Mouse (Mus musculus) kidney, postnatal 14 days (tissue): Measurements from ENCODE around the gene Supt4a.

Experiments
- DNase-seq: peaks from one replicate; pipeline ENCODE4 v3.0.0; 2022; ENCODE audit warnings: mixed read lengths

Supt4a gene

DNA sequence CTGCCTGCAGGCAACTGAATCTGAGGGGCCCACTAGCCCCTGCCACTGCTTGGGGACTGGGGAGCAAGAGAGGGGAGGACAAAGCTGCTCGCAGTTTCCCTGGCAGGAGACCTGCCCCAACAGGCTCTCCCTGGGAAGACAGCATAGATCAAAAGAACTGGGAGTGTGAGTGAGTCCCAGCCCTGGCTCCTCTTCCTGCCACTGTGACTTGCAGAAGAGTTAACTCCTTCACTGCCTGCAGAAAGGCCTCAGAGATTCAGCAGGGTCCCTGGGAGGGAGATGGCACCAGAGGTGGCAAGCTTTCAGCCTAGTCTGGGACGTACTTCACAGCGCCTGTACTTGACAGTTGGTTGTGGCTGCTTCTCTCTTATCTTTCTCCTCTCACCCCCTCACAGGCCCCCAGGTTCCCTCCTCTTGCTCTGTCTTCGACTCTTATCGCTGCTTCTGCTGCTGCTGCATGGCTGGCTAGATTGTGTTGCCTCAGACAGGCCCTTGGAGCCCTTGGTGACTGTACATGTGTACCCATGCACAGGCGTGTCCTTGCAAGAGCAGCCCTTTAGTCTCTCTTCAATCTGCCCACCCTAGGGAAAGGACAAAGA, 11.3 kb upstream of the Supt4a start:
- DNase-seq: no peak

DNA sequence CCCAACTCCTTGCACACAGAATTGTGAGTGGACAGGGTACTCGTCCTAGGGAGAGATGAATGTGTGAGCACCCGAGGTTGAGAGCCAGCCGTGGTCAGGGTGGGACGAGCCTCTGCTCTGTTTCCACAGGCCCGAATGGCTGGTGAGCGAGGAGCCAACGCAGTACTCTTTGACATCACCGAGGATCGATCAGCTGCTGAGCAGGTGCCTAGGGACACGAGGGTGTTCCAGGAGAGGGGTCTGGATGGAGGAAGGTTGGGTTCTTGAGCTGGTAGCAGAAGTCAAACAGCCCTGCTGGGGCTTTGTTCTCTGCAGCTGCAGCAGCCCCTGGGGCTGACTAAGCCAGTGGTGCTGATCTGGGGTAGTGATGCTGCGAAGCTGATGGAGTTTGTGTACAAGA, 10.3 kb upstream of the Supt4a start:
- no peak for DNase-seq

DNA sequence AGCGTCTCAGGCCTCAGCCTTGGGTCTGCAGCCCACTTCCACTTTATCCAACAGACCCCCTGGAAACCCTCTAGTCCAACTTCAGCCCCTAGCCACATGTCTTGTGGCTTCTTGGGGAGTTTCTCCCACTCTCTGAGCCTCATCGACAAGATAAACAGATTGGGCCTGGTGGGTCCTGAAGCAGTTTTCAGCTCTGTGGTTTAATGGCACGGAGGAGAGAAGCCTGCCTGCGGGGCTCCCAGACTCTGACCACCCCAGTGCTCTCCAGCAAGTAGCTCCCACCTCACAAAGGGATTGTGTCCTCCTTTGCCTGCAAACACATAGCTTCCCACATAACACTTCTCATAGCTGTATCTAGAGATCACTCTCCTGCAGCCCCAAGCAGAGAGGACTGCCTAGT, 9.9 kb upstream of the Supt4a start:
- no peak for DNase-seq

DNA sequence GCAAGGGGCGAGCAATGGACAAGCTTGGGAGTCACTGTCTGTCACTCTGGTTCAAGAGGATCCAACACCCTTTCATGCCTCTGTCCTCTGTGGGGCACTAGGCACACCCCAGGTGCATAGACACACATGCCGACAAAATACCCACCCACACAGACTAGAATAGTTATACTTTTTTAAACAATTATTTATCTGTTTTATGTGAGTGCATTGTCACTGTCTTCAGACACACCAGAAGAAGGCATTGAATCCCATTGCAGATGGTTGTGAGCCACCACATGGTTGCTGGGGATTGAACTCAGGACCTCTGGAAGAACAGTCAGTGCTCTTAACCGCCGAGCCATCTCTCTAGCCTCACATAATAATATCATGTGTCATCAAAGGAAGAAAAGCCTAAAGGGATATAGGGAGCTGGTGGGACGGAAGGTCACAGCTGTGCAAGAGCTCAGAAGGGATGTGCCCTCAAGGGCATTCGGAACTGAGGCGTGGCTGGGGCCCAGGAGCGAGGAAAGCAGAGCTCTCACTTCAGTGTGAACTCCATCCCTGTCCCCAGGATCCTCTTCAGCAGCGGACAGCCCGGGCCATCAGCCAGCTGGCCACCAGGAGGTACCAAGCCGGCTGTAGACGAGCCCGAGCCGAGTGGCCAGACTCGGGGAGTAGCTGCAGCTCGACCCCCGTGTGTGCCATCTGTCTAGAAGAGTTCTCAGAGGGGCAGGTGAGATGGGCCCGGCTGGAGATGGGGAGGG, 8.3 kb upstream of the Supt4a start:
- DNase-seq: no peak

DNA sequence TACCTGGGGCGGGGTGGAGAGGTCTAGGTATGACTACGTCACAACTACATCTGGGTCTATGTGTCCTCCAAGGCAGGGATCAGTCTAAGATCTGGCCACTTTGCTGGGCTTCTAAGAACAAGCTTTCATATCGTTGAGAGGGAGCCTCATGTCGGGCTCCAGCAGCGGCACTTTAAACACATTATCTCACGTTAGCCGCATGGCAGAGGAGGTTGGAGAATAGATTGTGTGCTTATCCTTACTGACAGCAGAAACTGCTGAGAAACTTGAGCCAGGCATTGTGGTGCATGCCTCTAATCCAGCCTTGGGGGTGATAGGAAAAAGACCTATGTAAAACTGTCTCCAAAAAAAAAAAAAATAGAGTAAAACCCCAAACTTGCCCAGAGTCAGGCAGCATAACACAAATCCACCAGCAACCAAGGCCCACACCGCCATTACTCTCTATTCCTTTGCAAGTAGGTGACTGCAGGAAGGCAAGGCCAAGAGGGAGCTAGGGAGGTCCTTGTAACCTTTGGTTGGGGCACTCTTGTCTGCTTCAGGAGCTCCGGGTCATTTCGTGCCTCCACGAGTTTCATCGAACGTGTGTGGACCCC, 7.7 kb upstream of the Supt4a start:
- no peak for DNase-seq

DNA sequence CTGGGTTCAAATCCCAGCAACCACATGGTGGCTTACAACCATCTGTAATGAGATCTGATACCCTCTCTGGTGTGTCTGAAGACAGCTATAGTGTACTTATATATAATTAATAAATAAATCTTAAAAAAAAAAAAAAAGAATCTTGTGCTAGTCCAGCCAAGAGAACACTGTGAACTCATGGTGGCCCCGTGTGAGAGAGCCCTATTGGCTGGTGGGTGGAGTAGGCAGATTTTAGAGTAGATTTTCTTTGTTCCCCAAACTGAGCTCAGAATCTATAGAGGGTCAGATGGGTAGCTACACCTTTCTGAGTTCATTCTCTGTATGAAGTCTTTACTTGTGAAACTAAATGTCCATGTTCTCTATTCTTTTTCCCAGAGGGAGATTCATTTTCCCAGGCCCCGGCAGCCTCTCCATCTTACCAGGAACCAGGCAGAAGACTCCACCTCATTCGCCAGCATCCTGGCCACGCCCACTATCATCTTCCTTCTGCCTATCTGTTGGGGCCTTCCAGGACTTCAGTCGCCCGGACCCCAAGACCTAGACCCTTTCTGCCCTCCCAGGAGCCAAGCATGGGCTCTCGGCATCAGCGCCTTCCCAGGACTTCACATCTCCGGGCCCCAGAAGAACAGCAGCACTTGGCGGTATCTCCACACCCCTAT, 6.6 kb upstream of the Supt4a start:
- no peak for DNase-seq

DNA sequence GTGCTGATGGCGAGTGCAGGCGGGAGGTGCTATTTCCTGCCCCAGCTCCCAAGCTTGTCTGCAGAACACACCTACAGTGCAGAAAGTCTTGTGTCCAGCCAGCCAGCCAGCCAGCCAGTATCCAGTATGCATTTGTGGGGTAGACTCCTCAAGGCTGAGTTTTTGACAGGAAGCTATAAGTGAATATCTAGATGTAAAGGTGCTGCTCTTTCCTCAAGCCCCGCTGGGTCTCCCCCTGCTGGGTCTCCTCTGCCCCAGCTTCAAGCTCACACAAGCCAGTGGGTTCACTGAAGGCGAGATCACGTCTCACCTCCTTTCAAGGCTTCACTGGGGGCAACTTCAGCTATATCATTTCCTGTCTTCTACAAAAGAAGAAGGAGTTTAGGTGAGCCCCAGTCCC, 3.0 kb upstream of the Supt4a start:
- no peak for DNase-seq

DNA sequence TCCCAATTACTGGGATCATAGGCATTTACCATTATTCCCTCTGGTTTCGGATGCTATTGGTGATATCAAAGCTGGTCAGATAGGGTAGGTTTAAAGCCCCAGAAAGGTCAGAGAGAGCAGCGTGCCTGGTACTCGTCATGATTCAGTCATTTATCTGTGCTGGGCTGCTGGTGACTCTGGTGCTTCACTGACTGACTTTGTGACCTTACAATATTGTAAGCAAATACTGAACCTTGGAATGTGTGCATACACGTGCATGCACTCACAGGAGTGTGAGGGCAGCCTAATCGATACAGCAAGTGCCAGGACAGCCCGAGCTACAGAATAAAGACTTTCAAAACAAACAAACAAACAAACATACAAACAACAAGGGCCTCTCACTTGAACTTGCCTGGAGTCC, 1.7 kb upstream of the Supt4a start:
- DNase-seq: no peak

DNA sequence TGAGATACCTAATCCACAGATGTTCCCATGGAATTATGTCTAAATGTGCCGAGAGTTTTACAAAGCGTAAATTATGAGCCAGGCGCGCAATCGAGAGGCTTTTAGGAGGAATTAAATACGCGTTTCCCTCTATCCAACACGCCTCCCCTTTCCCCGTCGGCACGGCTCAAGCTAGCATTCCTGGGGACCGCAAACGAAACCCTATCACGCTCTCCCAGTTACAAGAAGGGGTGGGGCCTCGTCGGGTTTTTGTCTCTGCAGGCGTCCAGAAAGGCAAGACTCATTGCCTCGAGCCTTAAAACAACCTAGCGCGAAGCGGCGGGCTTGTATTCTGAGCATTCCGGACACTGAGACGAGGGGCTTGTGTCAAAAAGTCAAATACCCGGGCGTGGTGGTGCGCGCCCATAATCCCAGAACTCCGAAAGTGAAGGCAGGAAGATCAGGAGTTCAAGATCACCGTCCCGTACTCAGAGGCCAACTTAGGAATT, 661 bp upstream of the Supt4a start:
- peak; percentile 70 for DNase-seq

DNA sequence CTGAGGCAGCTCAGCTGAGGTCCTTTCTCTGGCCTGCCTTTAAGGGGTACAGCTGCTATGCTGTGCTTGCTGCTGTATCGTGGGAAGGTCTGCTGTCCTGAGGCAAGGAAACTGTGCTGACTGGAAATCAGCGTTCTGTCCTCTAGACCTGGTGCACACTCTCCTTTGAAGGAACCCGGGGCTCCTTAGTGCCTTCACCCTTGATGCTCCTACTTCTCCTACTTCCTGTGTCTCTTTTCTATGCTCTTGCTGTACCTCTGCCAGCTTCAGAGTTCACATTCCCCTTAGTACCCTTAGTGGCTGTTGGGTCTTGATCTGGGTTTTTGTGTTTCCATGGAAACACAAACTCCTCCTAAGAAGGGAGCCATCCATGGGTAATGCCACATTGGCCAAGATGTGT, 6.3 kb downstream of the Supt4a start:
- DNase-seq: no peak

DNA sequence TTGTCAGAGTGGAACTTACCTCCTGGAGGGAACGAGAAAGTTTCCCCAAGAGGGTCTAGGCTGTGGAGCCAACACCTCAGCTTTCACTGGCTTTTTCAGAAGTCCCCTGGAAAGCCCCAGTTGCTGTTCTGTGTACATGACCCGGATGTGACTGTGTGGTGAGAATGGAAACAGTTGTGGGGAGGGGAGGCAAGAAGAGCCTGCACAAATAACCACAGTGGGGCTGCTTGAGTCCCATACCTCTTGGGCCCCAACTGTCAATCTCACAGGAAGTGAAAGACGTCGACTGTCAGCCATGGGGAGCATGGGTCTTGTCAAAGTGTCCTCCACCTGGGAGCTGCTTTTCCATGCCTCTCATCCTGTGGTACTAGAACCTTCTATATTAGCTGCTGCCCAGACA, 7.6 kb downstream of the Supt4a start:
- no peak for DNase-seq

DNA sequence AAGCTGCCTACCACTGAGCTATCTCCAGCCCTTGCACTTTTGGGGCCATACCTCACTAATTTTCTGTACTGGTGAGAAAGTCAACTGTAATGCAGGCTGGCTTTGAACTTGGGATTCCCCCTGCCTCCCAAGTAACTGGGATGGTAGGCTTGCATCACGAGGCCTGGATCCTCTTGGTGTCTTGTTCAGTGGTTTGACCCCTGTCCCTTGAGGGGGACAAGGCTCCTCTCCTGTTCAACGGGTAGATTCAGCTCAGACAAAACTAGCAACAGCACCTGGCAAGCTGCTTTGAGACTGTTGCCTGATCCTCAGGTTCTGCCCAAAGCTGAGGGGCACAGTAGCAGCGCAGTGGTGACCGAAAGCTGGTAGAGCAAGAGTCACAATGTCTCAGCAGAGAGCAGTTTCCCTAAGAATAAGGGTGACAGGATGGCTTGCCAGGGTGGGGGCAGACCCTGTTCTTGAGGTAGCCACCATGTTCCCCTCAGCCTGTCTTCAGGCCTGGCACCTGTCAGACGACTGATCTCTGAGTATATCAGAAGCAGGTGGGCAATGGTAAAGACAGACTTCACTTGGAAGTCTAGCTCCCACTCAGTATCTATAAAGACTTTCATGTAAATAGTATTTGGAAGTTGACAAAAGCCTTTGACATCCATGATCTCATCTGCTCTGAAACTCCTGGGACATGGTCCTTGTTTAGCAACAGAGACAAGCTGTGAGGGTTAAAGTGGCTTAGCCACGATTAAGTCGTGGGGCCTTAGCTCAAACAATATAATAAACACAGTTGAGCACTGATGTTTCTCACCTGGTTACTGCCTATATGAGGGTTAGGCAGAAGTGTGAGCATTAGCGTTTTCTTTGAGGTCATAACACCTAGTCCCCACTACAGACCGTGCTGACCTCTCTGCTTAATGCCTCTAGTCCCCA, 8.5 kb downstream of the Supt4a start:
- no peak for DNase-seq

DNA sequence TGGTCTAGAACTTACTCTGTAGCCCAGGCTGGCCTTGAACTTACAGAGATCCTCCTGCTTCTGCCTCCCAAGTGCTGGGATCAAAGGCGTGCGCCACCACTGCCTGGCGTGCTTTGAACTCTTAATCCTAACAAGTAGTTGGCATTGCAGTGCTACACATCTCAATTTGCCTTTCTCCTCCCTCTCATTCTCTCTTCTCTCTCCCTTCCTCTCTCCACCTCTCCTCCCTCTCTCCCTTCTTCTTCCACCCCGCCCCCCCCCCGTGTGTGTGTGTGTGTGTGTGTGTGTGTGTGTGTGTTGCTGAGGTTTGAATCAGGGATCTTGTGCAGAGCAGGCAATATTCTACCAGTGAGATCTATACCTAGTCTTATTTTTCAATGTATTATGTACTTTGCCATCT, 10.0 kb downstream of the Supt4a start:
- DNase-seq: no peak

DNA sequence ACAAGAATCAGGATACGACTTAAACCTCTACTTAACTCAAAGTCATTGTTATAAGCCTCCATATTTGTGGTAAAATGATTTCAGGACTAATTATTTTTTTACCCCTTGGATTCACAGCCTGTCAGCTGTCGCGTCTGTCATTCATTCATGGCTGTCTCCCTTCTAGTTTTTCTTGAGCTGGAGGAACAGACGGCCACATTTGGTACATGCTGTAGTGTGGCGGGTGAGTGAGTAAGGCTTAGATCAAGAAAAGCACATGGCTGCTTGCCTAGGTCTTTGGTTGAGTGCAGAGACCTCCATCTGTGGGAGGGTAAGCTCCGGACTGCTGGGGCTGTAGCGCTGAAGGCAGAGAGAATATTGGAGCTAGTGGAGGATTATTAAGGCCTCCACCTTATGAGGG, 10.4 kb downstream of the Supt4a start:
- no peak for DNase-seq

DNA sequence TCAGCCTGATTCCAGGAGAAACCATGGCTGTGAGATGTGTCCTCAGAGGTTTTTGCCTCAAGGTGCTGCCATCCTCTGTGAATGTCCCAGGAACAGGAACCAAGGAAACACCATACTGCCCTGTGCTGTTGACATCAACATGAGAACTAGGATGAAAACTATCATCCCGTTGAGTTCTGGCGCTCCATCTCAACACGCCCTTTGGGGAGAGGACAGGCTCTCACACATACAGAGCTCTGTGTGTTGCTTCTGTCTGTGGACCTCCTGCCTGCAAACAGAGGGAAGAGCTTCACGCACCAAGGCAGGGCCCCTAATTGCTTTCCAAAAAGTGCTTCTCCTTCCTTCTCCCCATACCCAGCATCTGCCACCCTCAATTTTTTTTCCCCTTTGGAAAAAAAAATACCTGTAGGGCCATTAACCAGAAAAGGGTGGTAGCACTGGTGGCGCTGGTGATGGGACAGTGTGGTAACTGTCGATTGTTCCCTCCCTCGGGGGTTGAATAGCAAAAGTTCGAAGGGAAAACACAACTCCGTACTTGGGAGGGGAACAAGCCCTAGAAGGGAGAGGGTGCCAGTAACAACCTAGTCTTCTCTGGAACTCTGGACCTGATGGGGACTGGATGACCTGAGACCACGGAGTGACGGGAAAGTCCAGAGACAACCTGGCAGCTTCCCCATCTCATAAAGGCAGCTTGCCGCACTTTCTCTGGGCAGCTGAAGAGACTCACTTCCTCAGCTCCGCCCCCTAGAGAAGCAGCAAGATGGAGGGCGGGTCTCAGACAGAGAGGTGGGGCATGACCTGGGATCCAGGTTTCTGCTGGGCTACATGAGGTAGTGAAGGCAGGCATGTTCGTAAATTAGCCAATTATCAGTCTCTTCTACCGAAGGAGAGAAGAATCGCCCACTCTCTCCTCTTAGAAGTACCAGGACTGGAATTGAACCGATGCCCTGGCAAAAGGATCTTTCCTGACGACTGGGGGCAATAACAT, 11.1 kb downstream of the Supt4a start:
- DNase-seq: peak; percentile 21

DNA sequence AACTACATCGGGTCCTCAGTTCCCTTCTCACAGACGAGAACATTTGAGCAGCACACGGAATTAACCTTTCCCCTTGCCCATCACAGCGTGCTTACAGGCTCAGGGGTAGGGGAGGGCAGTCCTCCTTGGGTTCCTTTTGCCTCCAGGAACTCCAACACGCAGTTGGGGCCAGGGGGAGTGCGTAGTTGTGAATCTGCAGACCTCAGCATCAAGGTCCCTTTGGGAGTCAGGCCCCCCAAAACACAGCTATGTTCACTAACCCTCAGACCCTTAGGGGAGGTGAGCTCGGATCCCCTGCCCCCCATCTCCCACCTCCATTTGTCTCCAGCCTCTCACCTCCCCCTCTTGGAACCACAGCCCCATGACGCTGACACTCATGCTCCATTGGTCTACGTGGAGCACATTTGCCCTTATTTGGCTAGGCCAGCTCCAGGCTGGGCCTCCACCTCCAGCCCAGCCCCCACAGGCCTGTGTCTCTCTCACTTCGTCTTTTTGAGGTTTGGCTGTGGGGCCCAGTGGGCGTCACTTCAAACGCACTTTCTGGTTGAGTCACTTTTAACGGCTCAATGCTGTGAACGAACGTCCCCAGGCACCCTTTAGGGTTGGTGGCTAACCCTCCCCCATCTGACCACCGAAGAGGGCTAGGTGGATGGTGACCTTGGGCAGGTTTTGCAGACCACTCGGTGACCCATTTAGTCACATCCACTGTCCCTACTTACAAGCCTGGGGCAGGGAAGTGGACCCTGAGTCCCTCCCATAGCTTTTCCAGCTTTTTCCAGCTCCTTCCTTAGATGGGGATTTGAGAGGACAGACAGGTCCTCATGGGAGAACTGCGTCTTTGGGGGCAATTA, 12.1 kb downstream of the Supt4a start:
- DNase-seq: peak; percentile 18

DNA sequence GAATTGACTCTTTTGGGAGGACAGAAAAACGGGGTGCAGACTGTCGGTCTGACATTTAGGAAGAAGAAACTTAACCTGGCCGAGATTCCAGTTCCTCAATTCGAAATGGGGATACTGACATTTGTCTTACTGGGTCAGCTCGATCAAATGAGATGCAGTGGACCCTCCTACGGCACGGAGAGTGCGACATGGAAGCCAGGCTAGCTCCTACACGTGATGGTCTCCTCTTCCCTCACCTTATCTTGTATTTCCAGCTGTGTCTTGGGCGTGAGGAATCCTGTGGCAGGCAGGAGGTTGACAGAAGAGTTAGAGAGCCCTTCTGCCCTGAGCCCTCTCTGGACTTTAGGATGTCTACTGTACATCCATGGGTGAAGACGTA, 12.7 kb downstream of the Supt4a start:
- no peak for DNase-seq

DNA sequence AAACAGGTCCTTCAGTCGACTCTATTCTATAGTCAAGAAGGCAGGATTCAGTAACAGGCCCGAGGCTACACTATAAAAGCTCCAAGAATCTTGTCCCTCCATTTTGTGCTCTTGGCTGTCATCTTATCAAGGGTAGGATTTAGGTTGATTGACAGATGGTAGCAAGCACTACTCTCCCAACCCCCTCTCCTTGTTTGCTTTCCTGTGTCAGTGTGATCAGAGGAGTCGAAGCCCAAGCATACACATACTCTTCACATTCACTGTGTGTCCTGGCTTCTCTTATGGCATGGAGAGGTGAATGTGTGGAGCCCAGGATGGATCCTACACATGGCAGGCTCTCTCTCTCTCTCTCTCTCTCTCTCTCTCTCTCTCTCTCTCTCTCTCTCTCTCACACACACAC, 13.2 kb downstream of the Supt4a start:
- no peak for DNase-seq

DNA sequence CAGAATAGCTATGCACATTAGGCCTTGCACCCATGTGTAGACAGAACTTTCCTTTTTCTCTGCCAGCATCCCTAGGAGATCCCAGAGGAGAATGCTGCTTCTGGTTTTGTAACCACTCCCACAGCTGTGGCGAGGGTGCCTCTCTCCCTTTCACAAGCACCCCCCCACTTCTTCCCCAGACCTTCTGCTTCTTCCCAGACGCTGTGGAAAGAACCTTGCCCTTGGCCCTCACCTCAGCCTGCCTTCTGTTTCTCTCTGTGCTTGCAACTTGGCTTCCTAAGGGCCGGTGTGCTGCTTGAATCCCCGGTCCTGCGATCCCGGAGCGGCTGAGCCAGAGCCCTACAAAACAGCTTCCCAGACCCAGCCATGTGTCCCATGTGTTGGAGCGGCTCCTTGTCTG, 13.7 kb downstream of the Supt4a start:
- DNase-seq: no peak

DNA sequence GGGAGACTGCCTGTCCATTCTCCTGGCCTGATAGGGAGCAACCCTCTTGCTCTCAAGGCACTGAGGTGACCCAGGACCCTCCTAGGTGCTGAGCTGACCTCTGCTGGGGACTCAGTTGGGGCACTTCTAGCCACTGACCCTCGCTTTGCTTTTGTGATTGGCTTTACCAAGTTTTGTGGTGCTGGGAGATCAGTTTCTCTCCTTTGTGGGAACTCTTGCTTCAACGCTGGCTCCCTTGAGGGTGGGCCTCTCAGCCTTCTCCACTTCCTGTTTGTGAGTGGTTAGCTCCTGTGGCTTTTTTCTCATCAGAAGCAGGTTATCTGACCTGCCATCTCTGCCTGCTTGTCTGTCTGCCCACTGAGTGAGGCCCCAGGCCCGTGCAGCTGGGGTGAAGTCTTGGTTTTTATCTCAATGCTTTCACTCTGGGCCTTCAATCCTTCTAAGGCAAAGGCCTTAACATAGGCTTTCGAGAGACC, 14.2 kb downstream of the Supt4a start:
- DNase-seq: no peak
